Mouse (Mus musculus) bone marrow, adult 2 months (tissue): ENCODE data around the gene Gpr176.

Experiments
- CTCF ChIP-seq: fragments of 200-500 bp; IDR thresholded peaks from 2 replicates; pipeline ENCODE4 v1.5.1; 2011; ENCODE audit warnings: low read length, control low read depth; ENCODE audit not compliant: control insufficient read depth, insufficient read depth
- POLR2A ChIP-seq: fragments of 200-500 bp; IDR thresholded peaks from 2 replicates; pipeline ENCODE4 v1.6.1; 2011; ENCODE audit warnings: low read depth, mild to moderate bottlenecking, control low read depth, low read length, borderline replicate concordance; ENCODE audit not compliant: control insufficient read depth

DNA sequence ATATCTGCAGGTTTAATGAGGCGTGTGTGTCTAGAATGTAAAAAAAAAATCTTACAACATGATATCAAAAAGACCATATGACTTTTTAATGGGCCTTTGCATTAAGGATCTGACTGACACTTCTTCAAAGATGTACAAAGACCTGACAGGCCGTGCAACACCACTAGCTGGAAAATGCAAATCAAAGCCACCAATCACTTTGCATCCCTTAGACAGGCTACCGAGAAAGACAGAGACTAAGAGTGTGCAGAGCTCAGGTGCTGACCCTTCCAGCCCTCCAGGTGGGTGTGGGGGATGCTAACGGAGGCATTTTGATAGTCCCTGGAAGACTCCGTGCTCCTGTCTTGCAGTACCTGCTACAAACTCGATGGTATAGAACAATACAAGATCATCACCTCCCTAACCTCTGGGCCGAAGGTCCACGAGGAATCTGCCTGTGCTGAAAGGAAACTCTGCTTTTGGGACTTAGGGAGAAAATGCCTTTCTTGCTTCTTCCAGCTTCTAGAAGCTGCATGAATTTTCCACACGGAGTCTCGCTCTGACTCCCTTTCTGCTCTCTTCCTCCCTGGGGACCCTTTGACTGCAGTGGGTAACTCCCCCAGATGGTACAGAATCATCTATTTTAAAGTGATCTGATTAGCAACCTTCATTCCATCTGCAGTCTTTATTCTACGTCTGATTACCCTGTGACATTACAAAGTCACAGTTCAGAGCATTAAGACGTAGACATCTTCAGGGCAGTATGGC is 57.4 kb downstream of the Gpr176 start:
- TF ChIP-seq CTCF (no peak), POLR2A (no peak)
